Mouse (Mus musculus): ENCODE results near the gene Clcn6. TPM values are rescaled to one million over a fixed set of nuclear protein-coding genes. Genes with fewer than 3 reads are reported as not detected.

Clcn6 gene
- total RNA-seq, 1 experiment, result 32.5 TPM

DNA sequence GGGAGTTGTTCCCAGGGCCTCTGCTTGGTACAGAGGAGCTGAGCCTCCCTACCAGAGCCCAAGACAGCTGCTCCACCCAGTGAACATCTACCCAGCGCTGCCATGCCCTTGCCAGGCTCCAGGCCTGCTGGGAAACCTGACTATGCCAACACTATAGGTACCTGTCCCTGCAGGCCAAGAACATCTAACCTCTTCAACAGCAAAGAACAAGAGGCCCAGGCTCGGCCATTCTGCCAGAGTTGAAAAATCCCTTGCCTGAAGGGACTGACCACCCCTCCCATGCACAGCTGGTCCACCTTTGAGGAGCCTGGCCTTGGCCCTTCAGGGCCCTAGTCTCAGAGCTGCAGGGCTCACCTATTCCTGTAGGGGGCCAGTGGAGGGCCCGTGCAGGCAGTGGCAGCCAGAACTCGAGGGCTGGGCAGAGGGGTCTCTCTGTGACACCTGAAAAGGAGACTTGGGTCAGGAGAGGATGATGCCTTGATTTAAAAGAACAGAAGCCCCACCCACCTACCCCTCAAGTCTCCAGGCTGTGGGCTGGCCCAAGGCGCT, 19.1 kb upstream of the Clcn6 start:
- TF ChIP-seq ZNF384 (IDR thresholded peaks at IDR 0.05; ENCODE audit: low read depth, low read length), result no peak
- TF ChIP-seq ZC3H11A (IDR thresholded peaks at IDR 0.05; ENCODE audit: borderline replicate concordance, low read depth, low read length), result no peak
- no peak for TF ChIP-seq HCFC1 (IDR thresholded peaks at IDR 0.05; ENCODE audit: borderline replicate concordance, insufficient read depth, low read length)
- no peak for TF ChIP-seq CHD2 (IDR thresholded peaks at IDR 0.05; ENCODE audit: low read depth, low read length)
- no peak for TF ChIP-seq MAFK (IDR thresholded peaks at IDR 0.05; ENCODE audit: insufficient read depth, low read depth, low read length)
- peaks cover 41% of the 10 kb centered on the region for H3K36me3 ChIP-seq (ENCODE audit: control insufficient read depth, insufficient read depth, low read length, poor library complexity, severe bottlenecking)

DNA sequence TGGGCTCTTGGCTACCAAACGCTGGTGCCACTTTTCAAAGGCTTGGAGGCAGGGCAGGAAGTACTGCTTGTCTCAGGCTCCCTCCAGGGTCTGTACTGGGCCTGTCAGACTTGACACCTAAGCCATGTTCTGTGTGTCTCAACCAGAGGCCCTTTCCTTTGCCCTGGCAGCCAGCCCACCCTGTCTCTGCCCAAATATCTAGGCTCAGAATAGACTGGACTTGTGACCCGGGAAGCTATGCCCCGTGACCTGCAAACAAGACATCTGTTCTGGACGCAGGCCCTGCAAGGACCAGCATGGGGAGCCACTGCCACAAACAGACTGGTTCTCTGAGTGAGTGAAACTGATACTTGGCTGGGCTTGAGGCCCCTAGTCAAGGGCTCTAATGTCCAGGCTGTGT, 18.2 kb upstream of the Clcn6 start:
- H3K9ac ChIP-seq (ENCODE audit: insufficient read depth, low read depth, low read length, poor library complexity, severe bottlenecking), result no peak overlapping the region
- no peak overlapping the region for H3K27ac ChIP-seq (ENCODE audit: insufficient read depth, low read depth, low read length, poor library complexity, severe bottlenecking)
- no peak for DNase-seq (ENCODE audit: low read depth, low spot score)
- TF ChIP-seq CHD2 (IDR thresholded peaks at IDR 0.05; ENCODE audit: low read depth, low read length) (no peak), HCFC1 (IDR thresholded peaks at IDR 0.05; ENCODE audit: borderline replicate concordance, insufficient read depth, low read length) (no peak), ZNF384 (IDR thresholded peaks at IDR 0.05; ENCODE audit: low read depth, low read length) (no peak), ZC3H11A (IDR thresholded peaks at IDR 0.05; ENCODE audit: borderline replicate concordance, low read depth, low read length) (no peak), MAFK (IDR thresholded peaks at IDR 0.05; ENCODE audit: insufficient read depth, low read depth, low read length) (no peak)
- no peak overlapping the region for H3K4me3 ChIP-seq (ENCODE audit: insufficient read depth in 1 of 2, low read depth in 1 of 2, low read length in 2 of 2, poor library complexity in 1 of 2, severe bottlenecking in 1 of 2)
- H3K9me3 ChIP-seq (ENCODE audit: control insufficient read depth, insufficient read depth, low read depth, low read length), result no peaks in the 10 kb centered on the region
- in situ Hi-C loops (cut with MboI; ENCODE audit: low sequenced_read_pairs in 2 of 2, unreplicated experiment in 2 of 2), result no loop called here
- peaks cover 49% of the 10 kb centered on the region for H3K36me3 ChIP-seq (ENCODE audit: control insufficient read depth, insufficient read depth, low read length, poor library complexity, severe bottlenecking)
- H3K4me1 ChIP-seq (ENCODE audit: control insufficient read depth in 2 of 2, insufficient read depth in 2 of 2, low read length in 2 of 2, poor library complexity in 1 of 2), result no peaks in the 10 kb centered on the region

More for the DNA sequence above, 19.1 kb upstream of the Clcn6 start:
- no peaks in the 10 kb centered on the region for H3K9me3 ChIP-seq (ENCODE audit: control insufficient read depth, insufficient read depth, low read depth, low read length)
- H3K27ac ChIP-seq (ENCODE audit: insufficient read depth, low read depth, low read length, poor library complexity, severe bottlenecking), result no peak overlapping the region
- H3K4me3 ChIP-seq (ENCODE audit: insufficient read depth in 1 of 2, low read depth in 1 of 2, low read length in 2 of 2, poor library complexity in 1 of 2, severe bottlenecking in 1 of 2), result no peak overlapping the region
- H3K4me1 ChIP-seq (ENCODE audit: control insufficient read depth in 2 of 2, insufficient read depth in 2 of 2, low read length in 2 of 2, poor library complexity in 1 of 2), result no peaks in the 10 kb centered on the region
- no peak overlapping the region for H3K9ac ChIP-seq (ENCODE audit: insufficient read depth, low read depth, low read length, poor library complexity, severe bottlenecking)
- in situ Hi-C loops (cut with MboI; ENCODE audit: low sequenced_read_pairs in 2 of 2, unreplicated experiment in 2 of 2), result no loop called here
- no peak for DNase-seq (ENCODE audit: low read depth, low spot score)

DNA sequence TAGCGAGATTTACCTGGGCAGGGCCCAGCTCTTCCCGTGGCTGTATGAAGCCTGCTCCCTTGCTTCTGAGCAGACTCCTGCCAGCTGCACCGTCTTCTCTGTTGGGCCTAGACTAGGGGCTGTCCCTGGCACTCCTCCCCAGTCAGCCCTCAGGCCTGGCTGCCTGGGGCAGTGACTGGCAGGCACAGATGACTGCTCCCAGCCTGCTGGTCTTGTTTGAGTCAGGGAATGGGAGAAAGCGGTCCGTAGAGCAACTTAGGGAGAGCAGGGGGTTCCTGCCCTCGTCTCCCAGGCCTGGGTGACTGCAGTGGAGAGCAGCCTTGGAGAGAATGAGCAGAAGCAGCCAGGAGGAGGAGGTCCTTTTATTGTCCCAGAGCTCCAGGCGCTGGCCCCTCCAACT, 17.6 kb upstream of the Clcn6 start:
- TF ChIP-seq CHD2 (IDR thresholded peaks at IDR 0.05; ENCODE audit: low read depth, low read length), result no peak
- H3K9me3 ChIP-seq (ENCODE audit: control insufficient read depth, insufficient read depth, low read depth, low read length), result no peaks in the 10 kb centered on the region
- no peak overlapping the region for H3K27ac ChIP-seq (ENCODE audit: insufficient read depth, low read depth, low read length, poor library complexity, severe bottlenecking)
- peaks cover 55% of the 10 kb centered on the region for H3K36me3 ChIP-seq (ENCODE audit: control insufficient read depth, insufficient read depth, low read length, poor library complexity, severe bottlenecking)
- in situ Hi-C loops (cut with MboI; ENCODE audit: low sequenced_read_pairs in 2 of 2, unreplicated experiment in 2 of 2), result no loop called here
- no peak overlapping the region for H3K4me3 ChIP-seq (ENCODE audit: insufficient read depth in 1 of 2, low read depth in 1 of 2, low read length in 2 of 2, poor library complexity in 1 of 2, severe bottlenecking in 1 of 2)
- H3K9ac ChIP-seq (ENCODE audit: insufficient read depth, low read depth, low read length, poor library complexity, severe bottlenecking), result no peak overlapping the region
- DNase-seq (ENCODE audit: low read depth, low spot score), result no peak
- H3K4me1 ChIP-seq (ENCODE audit: control insufficient read depth in 2 of 2, insufficient read depth in 2 of 2, low read length in 2 of 2, poor library complexity in 1 of 2), result peaks cover 0 to under 1% of the 10 kb centered on the region in 2 experiments; a peak in 1 of 4 replicates

DNA sequence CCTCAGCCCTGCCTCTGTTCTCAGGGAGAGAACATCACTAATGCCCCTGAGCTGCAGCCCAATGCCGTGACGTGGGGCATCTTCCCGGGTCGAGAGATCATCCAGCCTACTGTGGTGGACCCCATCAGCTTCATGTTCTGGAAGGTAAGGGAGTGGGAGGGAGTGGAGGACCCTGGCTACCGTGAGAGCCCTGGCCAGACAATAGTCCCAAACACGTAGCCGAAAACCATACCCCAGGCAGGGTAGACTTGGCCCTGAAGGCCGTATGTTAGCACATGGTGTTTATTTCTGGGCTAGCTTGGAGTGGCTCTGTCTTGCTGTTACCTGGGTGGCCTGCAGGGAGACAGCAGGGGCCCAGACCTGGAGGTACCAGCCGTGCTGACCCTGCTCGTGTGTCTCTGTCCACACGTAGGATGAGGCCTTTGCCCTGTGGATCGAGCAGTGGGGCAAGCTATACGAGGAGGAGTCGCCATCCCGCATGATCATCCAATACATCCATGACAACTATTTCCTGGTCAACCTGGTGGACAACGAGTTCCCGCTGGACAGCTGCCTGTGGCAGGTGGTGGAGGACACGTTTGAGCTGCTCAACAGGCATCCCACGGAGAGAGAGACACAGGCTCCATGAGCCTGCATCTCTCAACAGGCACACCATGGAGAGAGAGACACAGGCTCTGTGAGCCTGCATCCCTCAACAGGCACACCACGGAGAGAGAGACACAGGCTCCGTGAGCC, 16.5 kb upstream of the Clcn6 start:
- in situ Hi-C loops (cut with MboI; ENCODE audit: low sequenced_read_pairs in 2 of 2, unreplicated experiment in 2 of 2), result no loop called here
- no peak overlapping the region for H3K4me3 ChIP-seq (ENCODE audit: insufficient read depth in 1 of 2, low read depth in 1 of 2, low read length in 2 of 2, poor library complexity in 1 of 2, severe bottlenecking in 1 of 2)
- peaks cover 2% of the 10 kb centered on the region in 2 experiments; a peak in 1 of 4 replicates for H3K4me1 ChIP-seq (ENCODE audit: control insufficient read depth in 2 of 2, insufficient read depth in 2 of 2, low read length in 2 of 2, poor library complexity in 1 of 2)
- TF ChIP-seq ZC3H11A (IDR thresholded peaks at IDR 0.05; ENCODE audit: borderline replicate concordance, low read depth, low read length), result no peak
- TF ChIP-seq ZNF384 (IDR thresholded peaks at IDR 0.05; ENCODE audit: low read depth, low read length), result no peak
- TF ChIP-seq HCFC1 (IDR thresholded peaks at IDR 0.05; ENCODE audit: borderline replicate concordance, insufficient read depth, low read length), result no peak
- no peak for TF ChIP-seq MAFK (IDR thresholded peaks at IDR 0.05; ENCODE audit: insufficient read depth, low read depth, low read length)
- TF ChIP-seq CHD2 (IDR thresholded peaks at IDR 0.05; ENCODE audit: low read depth, low read length), result no peak
- H3K27ac ChIP-seq (ENCODE audit: insufficient read depth, low read depth, low read length, poor library complexity, severe bottlenecking), result no peak overlapping the region
- H3K36me3 ChIP-seq (ENCODE audit: control insufficient read depth, insufficient read depth, low read length, poor library complexity, severe bottlenecking), result peaks cover 58% of the 10 kb centered on the region
- no peak overlapping the region for H3K9ac ChIP-seq (ENCODE audit: insufficient read depth, low read depth, low read length, poor library complexity, severe bottlenecking)
- H3K9me3 ChIP-seq (ENCODE audit: control insufficient read depth, insufficient read depth, low read depth, low read length), result no peaks in the 10 kb centered on the region
- no peak for DNase-seq (ENCODE audit: low read depth, low spot score)
